Mouse (Mus musculus) lung, adult 2 months (tissue): Measurements from ENCODE around the gene Gsk3b.

Experiments used
- CTCF ChIP-seq: fragments of 200-500 bp; IDR thresholded peaks from 2 replicates; pipeline ENCODE4 v1.5.1; 2011; ENCODE audit warnings: mild to moderate bottlenecking, low read length, control low read depth; ENCODE audit not compliant: insufficient read depth
- POLR2A ChIP-seq: fragments of 200-500 bp; IDR thresholded peaks from 2 replicates; pipeline ENCODE4 v1.6.1; 2011; ENCODE audit warnings: low read depth, mild to moderate bottlenecking, control low read depth, low read length, borderline replicate concordance; ENCODE audit errors: extremely low read depth

DNA sequence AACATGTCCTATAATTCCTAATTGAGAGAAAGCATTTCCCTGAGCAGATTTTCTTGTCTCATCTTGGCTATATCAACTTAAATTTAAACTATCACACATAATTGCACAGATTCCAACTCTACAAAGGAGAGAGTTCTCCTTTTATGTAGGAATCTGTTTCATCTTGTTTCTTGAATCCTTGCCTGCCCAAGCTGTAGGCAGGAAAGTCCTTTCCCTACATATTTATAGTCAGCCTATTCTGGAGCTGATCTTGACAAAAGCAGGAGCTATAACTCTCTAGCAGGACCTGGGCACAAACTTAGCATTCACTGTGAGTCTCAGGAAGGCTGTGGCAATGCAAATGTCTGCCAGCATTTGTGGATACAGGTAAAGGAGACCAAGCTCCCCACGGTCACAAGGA lies 46.6 kb upstream of the Gsk3b start:
- TF ChIP-seq CTCF, result no peak
- TF ChIP-seq POLR2A, result no peak
